Mouse (Mus musculus) pancreas, adult 10 weeks (tissue): Measurements from ENCODE around the gene Krt13. TPM values are rescaled to one million over a fixed set of nuclear protein-coding genes. Genes with fewer than 3 reads are reported as not detected.

Experiments used
- polyA plus RNA-seq: library from polyadenylated mRNA; stranded (reverse); fragments of 350-450 nt; fragmentation: Illumina TruSeq; extraction: RNeasy Lipid Tissue Mini Kit (QIAGEN cat#74804); gene quantifications from one replicate; pipeline ENCODE4 v1.2.3, GENCODE M21; 2015; ENCODE audit warnings: low read depth, low replicate concordance; ENCODE audit not compliant: insufficient read depth

The Krt13 gene
- polyA plus RNA-seq = not detected

GRCm38 (mm10) chr11:100121466-100121865, at the start of gene Krt13:
Gene Krt13, minus strand, starts transcription at chr11:100121566.

GRCm38 (mm10) chr11:100148615-100149330, 27.4 kb upstream of the Krt13 start, which contains the start of gene Krt19:
Gene Krt19, minus strand, starts transcription at chr11:100148665.

GRCm38 (mm10) chr11:100135731-100136130, 14.4 kb upstream of the Krt13 start, which contains the start of gene Krt15:
Gene Krt15, minus strand, starts transcription at chr11:100135928.

GRCm38 (mm10) chr11:100105576-100106122, 15.7 kb downstream of the Krt13 start, which contains the start of gene Krt36:
Gene Krt36, minus strand, starts transcription at chr11:100105626.

GRCm38 (mm10) chr11:100096141-100096540, 25.2 kb downstream of the Krt13 start, which contains the start of gene Krt35:
Gene Krt35, minus strand, starts transcription at chr11:100096241.

GRCm38 (mm10) chr11:100087861-100088260, 33.5 kb downstream of the Krt13 start, which contains the start of gene Krt32:
Gene Krt32, minus strand, starts transcription at chr11:100088226.

Other genes with a start within 250 kb of the Krt13 start
- gene Krtap9-1, start 248.2 kb downstream of the Krt13 start, polyA plus RNA-seq = not detected
- gene Gm11567, start 242.4 kb downstream of the Krt13 start, polyA plus RNA-seq = not detected
- gene Krtap31-1, start 213.6 kb downstream of the Krt13 start, polyA plus RNA-seq = not detected
- gene Gm11565, start 206.8 kb downstream of the Krt13 start, polyA plus RNA-seq = not detected
- not detected for gene Krtap31-2, start 185.3 kb downstream of the Krt13 start, polyA plus RNA-seq
- not detected for gene Krtap9-5, start 173.1 kb downstream of the Krt13 start, polyA plus RNA-seq
- gene Krtap29-1, start 142.5 kb downstream of the Krt13 start, polyA plus RNA-seq = not detected
- not detected for gene Krtap16-1, start 135.0 kb downstream of the Krt13 start, polyA plus RNA-seq
- not detected for gene Krtap17-1, start 127.6 kb downstream of the Krt13 start, polyA plus RNA-seq
- gene Krt33a, start 105.4 kb downstream of the Krt13 start, polyA plus RNA-seq = not detected
- gene Krt33b, start 91.7 kb downstream of the Krt13 start, polyA plus RNA-seq = not detected
- gene Krt34, start 80.0 kb downstream of the Krt13 start, polyA plus RNA-seq = not detected
- gene Krt31, start 71.0 kb downstream of the Krt13 start, polyA plus RNA-seq = not detected
- not detected for gene Krt32, start 33.3 kb downstream of the Krt13 start, polyA plus RNA-seq
- not detected for gene Krt35, start 25.3 kb downstream of the Krt13 start, polyA plus RNA-seq
- gene Krt36, start 15.9 kb downstream of the Krt13 start, polyA plus RNA-seq = not detected
- gene Krt15, start 14.4 kb upstream of the Krt13 start, polyA plus RNA-seq = not detected
- gene Krt19, start 27.1 kb upstream of the Krt13 start, polyA plus RNA-seq = 42.4 TPM
- gene Krt9, start 71.7 kb upstream of the Krt13 start, polyA plus RNA-seq = not detected
- 1.7 TPM for gene Krt14, start 86.0 kb upstream of the Krt13 start, polyA plus RNA-seq
- not detected for gene Krt16, start 127.3 kb upstream of the Krt13 start, polyA plus RNA-seq
- gene Krt17, start 139.5 kb upstream of the Krt13 start, polyA plus RNA-seq = not detected
- gene Krt42, start 148.3 kb upstream of the Krt13 start, polyA plus RNA-seq = not detected
- gene Eif1, start 198.3 kb upstream of the Krt13 start, polyA plus RNA-seq = 260 TPM
- gene Gast, start 212.8 kb upstream of the Krt13 start, polyA plus RNA-seq = not detected
- gene Hap1, start 234.6 kb upstream of the Krt13 start, polyA plus RNA-seq = 10.5 TPM